Mouse (Mus musculus): ENCODE measurements around the gene A030003K21Rik.

A030003K21Rik gene

DNA sequence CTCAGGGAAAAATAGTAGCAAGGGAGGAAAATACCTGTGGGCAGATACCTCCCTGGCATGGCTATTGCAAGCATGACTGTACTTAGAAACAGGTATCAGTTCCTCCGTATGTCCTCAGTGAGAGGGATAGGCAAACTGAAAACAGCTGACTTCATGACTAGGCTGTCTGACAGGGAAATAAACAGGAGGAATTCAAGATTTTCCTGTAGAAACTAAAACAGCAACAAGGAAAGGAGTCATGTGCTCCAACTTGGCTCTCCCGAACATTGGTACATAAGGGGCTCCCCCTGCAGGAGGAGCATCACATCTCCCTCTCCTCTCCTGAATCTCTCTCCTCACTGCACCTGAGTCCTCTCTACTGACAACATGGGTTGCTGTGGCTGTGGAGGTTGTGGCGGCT is 30.2 kb downstream of the A030003K21Rik start, which contains the start of gene A030005L19Rik:
Gene A030005L19Rik, plus strand, starts transcription at position 301 of the 400 bp plus-strand sequence.
- no peak for DNase-seq (ENCODE audit: low read depth, low spot score)

DNA sequence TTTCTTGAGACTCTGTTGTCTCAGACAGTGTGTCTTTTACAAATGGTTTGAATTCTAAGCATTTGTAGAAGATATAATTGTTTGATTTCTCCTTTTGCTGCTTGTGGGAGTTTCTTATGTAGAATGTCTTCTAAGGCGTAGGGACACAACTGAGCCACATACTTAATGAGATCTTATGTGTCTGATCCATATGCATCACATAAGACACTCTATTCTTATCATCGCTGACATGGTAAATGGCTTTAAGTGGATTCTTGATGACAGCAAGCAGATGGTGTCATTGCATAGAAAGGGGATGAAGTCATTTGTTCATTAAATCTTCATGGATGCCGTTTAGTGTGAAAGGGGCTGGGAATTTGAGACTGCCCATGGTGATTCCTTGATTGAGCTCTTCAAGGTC is 37.3 kb downstream of the A030003K21Rik start:
- no peak for DNase-seq (ENCODE audit: low read depth, low spot score)

DNA sequence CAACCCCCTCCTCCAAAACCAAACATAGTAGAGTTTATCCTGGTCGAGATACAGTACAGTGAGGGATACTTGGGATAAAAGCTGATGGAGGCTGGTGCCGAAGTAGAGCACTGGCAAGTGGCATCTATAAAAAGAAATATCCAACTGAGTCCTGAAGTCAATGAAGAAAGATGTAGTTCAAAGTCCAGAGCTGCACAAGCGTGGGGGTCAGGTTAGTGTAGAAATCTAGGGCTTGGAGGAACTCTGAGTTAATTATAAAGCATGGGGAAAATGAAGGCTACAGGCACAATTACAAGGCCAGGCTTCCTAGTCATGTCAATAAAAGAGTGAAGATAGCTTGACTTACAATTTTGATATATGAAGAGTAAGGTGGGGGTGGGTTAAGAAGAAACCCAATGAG is 42.0 kb downstream of the A030003K21Rik start:
- DNase-seq (ENCODE audit: low read depth, low spot score): no peak

DNA sequence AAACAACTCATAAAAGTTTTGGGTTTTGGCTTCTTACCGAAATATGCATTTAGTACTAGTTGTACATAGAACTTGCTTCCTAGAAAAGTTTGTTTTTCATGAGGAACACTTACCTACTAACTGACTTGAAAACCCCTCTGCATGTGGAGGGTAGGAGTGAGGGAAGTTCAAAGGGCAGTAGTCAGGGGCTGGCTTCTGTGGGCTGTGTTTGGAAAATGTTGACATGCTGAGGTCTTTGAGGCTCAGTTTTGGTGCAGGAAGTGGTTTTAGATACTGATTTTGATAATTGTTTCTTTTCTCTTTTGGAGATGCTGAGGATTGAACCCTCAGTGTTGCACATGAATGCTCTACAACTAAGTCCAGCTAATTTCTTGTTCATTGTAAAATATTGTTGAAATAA is 42.6 kb downstream of the A030003K21Rik start:
- no peak for DNase-seq (ENCODE audit: low read depth, low spot score)

DNA sequence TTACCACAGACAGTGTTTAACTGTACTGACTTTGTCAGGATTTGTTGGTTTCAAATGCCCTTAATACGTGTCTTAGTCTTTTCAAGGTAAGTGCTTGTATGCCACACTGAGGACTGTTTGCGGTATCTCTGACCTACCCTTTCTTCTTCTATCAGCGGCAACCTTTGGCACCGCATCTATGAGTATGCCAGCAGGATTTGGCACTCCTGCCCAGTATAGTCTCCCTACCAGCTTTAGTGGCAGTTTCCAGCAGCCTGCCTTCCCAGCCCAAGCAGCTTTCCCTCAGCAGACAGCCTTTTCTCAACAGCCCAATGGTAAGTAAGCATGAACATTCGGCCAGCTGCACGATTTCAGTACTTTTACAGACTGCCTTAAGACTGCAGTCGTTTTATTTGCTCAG is 49.9 kb downstream of the A030003K21Rik start:
- DNase-seq (ENCODE audit: low read depth, low spot score): no peak
